Mouse (Mus musculus) neural tube, embryonic 15.5 days (tissue): ENCODE data around the gene Tmem91. TPM values are rescaled to one million over a fixed set of nuclear protein-coding genes. Genes with fewer than 3 reads are reported as not detected.

Experiments used
- ATAC-seq: fragments of 200-750 bp; cut with Nextera tagmentation; 2 replicates; pipeline ENCODE4 v1.8.0; 2017; ENCODE audit warnings: mild to moderate bottlenecking, moderate TSS enrichment, moderate library complexity; ENCODE audit not compliant: low FRiP score
- H3K27ac ChIP-seq: fragments of 300-500 bp; sonication (generic); replicated peaks from 2 replicates; pipeline ENCODE4 v1.5.1; 2015; ENCODE audit warnings: mild to moderate bottlenecking, inconsistent platforms
- H3K27me3 ChIP-seq: fragments of 300-500 bp; sonication (generic); replicated peaks from 2 replicates; pipeline ENCODE4 v1.6.1; 2015; ENCODE audit warnings: inconsistent platforms
- H3K36me3 ChIP-seq: fragments of 300-500 bp; sonication (generic); 2 replicates; pipeline ENCODE4 v1.6.1; 2015; ENCODE audit warnings: inconsistent platforms
- H3K4me1 ChIP-seq: fragments of 300-500 bp; sonication (generic); 2 replicates; pipeline ENCODE4 v1.6.1; 2015; ENCODE audit warnings: inconsistent platforms
- H3K4me2 ChIP-seq: fragments of 300-500 bp; sonication (generic); 2 replicates; pipeline ENCODE4 v1.6.1; 2015; ENCODE audit warnings: inconsistent platforms, mild to moderate bottlenecking, moderate library complexity
- H3K4me3 ChIP-seq: fragments of 300-500 bp; sonication (generic); replicated peaks from 2 replicates; pipeline ENCODE4 v1.5.1; 2015; ENCODE audit warnings: mild to moderate bottlenecking, inconsistent platforms
- H3K9ac ChIP-seq: fragments of 300-500 bp; sonication (generic); replicated peaks from 2 replicates; pipeline ENCODE4 v1.6.1; 2015; ENCODE audit warnings: mild to moderate bottlenecking, inconsistent platforms
- H3K9me3 ChIP-seq: fragments of 300-500 bp; sonication (generic); replicated peaks from 2 replicates; pipeline ENCODE4 v1.6.1; 2016; ENCODE audit warnings: inconsistent platforms
- WGBS: fragments of 180-500 bp; shearing (Covaris S2); methylation state at CpG from one replicate; pipeline ENCODE4 v1.1.7; 2015; ENCODE audit warnings: mixed read lengths; 5-methylcytosine and 5-hydroxymethylcytosine counted together
- polyA plus RNA-seq: library from polyadenylated mRNA; unstranded; fragments of >200 nt; fragmentation: Nextera tagmentation; extraction: Ambion mirVana; gene quantifications from 2 replicates; pipeline ENCODE4 v1.2.1, GENCODE M21; 2015

Tmem91 gene
- polyA plus RNA-seq, 1 experiment from 2014 or later, result 97.4 TPM

DNA sequence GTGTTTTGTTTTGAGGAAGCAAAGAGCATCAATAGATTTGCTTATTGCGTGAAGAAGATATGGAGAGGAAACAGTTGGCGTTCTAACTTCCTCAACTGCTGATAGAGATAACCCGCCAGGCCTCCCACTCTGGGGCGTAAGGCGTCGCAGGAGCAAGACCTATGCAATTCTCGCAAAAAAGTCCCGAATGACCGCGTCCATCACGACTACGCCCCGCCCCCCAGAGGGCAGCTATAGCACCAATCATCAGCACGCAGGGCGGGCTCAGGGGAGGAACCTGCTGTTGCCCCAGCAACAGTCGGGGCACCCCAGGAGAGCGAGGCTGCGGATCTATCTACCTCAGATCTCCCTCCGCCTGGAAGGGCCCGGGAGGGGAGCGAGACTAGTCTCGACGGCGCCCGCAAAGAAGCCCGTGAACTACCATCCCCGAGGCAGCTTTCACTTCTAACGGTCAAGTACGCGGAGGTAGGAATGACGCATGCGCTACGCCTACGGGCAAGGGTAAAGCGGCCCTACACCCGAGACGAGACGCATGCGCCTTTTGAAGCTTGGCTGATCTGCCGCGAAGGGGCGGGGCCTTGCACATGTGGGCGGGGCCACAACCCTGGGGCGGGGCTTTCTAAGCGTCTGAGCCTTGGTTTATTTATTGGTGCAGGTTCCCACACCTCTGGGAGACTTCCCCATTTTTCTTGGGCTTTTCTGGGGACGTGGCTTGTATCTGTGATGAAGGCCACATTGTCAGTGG, 5.7 kb upstream of the Tmem91 start, which contains the start of gene B9d2:
B9d2 (plus strand) TSS at position 267 of the 745 bp plus-strand sequence.
- peak within 1 kb of the TSS; percentile 56 for H3K4me3 ChIP-seq
- H3K9ac ChIP-seq, result peak within 1 kb of the TSS; percentile 60
- H3K4me1 ChIP-seq, result peaks cover 28% of the 10 kb centered on the region
- H3K4me2 ChIP-seq, result peak within 1 kb of the TSS; percentile 64
- under 1% methylated on average over 46 of the region's 46 CpGs for WGBS
- peak within 1 kb of the TSS; percentile 95 for H3K27ac ChIP-seq
- H3K9me3 ChIP-seq, result no peaks in the 10 kb centered on the region
- H3K36me3 ChIP-seq, result no peaks in the 10 kb centered on the region
- peak; percentile 93 for ATAC-seq
- peaks cover 12% of the 10 kb centered on the region for H3K27me3 ChIP-seq

DNA sequence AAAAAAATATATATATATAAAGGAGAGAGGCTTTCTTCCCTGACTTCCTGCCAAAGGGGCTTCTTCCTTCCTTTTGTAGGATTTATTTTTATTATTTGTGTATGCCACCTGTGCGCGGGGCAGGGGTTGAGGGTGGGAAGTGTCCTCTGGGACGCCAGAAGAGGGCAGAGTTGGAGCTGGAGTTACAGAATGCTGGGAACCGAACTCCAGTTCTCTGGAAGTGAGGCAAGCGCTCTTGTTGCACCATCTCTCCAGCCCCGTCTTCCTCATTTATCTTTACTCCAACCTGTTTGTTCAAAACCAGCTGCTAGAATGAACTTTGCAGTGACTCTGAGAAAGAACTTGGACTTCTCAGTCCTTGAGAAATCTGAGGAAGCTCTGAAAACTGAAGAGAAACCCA, 5.0 kb upstream of the Tmem91 start:
- Histone ChIP-seq H3K27ac (peak overlapping the region; percentile 95), H3K27me3 (peaks cover 12% of the 10 kb centered on the region), H3K9ac (peak overlapping the region; percentile 60), H3K9me3 (no peaks in the 10 kb centered on the region), H3K4me2 (peak overlapping the region; percentile 64), H3K4me3 (peak overlapping the region; percentile 56), H3K36me3 (no peaks in the 10 kb centered on the region), H3K4me1 (peaks cover 34% of the 10 kb centered on the region)
- 9% methylated on average over 6 of the region's 6 CpGs for WGBS
- no peak for ATAC-seq

DNA sequence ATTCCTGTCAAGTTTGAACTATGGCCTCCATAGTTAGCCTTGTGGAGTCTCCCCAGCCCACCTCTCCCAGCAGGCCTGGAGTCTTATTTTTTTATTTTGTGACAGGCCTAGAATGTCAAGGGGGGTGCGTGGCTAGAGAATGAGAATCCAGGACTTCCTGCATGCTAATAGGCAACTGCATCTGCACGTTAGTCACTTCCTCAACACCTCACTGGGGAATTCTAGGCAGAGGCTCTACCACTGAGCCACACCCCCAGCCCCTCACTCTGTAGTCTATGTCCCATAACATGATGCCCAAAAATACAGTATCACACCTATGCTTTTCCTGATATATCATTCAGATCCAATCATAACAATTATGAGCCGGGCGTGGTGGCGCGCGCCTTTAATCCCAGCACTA, 2.0 kb upstream of the Tmem91 start:
- no peaks in the 10 kb centered on the region for H3K36me3 ChIP-seq
- H3K27ac ChIP-seq, result peak overlapping the region; percentile 37; the same call in 1 of the 2 replicates
- H3K9ac ChIP-seq, result no peak overlapping the region
- H3K9me3 ChIP-seq, result no peaks in the 10 kb centered on the region
- 84% methylated on average over 7 of the region's 7 CpGs for WGBS
- ATAC-seq, result no peak
- H3K4me2 ChIP-seq, result no peak overlapping the region
- H3K27me3 ChIP-seq, result peaks cover 27% of the 10 kb centered on the region; the same call in 1 of the 2 replicates
- no peak overlapping the region for H3K4me3 ChIP-seq
- peaks cover 45% of the 10 kb centered on the region for H3K4me1 ChIP-seq

DNA sequence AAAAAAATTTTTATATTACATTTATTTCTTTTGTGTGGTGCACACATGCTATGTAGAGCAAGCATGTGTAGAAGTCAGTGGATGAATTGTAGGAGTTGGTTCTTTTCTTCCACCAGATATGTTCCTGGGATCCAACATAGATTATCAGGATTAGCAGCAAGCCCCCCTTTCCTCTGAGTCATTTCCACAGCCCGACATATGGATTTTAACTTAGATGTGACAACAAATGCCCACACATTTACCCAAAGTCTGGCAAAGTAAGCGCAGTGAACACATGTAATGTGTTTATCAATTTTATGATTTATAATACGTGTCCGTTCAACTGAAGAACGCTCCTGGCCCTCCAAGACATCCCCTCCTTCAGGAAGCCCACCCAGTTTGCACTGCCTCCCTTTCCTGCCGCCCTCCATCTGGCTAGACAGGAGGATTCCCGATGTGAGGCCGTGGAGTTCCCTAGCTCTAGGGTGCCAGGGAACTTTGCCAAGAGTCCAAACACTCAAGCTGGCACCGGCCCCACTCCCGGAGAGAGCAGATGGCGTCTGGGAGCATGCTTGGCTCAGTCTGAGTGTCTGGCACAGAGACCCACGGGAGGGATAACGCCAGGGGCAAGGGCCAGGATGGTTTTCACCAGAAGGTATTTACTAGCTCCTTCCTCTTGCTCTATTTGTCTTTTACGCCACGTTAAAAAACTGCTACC, 1.3 kb upstream of the Tmem91 start:
- Histone ChIP-seq H3K4me1 (peaks cover 38% of the 10 kb centered on the region), H3K27me3 (peaks cover 27% of the 10 kb centered on the region; the same call in 1 of the 2 replicates), H3K4me3 (no peak overlapping the region), H3K27ac (peak overlapping the region; percentile 37; the same call in 1 of the 2 replicates), H3K9ac (no peak overlapping the region), H3K4me2 (peak overlapping the region; percentile 15; the same call in 1 of the 2 replicates), H3K36me3 (no peaks in the 10 kb centered on the region), H3K9me3 (no peaks in the 10 kb centered on the region)
- no peak for ATAC-seq
- WGBS, result 39% methylated on average over 15 of the region's 15 CpGs

DNA sequence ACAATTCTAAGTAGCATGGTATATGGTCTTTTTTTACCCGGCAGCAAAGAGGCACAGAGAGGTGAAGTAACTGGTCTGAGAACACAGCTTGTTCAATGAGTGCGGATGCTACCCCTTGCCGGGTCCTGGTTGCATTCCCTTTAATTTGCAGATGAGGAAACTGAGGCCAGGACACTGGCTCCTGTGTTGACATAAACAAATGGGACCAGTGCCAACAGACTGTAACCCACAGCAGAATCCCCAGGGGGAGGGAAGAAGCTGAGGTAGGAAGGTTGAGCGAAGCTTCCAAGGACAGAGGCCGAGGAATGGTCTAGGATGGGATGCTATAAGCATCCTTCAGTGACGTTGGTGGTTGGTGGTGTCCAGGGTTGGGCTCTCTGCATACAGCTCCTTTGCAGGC, 439 bp upstream of the Tmem91 start:
- H3K27me3 ChIP-seq, result peaks cover 27% of the 10 kb centered on the region; the same call in 1 of the 2 replicates
- H3K9ac ChIP-seq, result peak overlapping the region; percentile 65; the same call in 1 of the 2 replicates
- H3K4me3 ChIP-seq, result peak overlapping the region; percentile 54
- H3K9me3 ChIP-seq, result no peaks in the 10 kb centered on the region
- H3K4me2 ChIP-seq, result peak overlapping the region; percentile 79
- WGBS, result 40% methylated on average over 6 of the region's 6 CpGs
- peaks cover 33% of the 10 kb centered on the region for H3K4me1 ChIP-seq
- no peak overlapping the region for H3K27ac ChIP-seq
- ATAC-seq, result peak; percentile 2; the same call in 1 of the 2 replicates
- no peaks in the 10 kb centered on the region for H3K36me3 ChIP-seq

DNA sequence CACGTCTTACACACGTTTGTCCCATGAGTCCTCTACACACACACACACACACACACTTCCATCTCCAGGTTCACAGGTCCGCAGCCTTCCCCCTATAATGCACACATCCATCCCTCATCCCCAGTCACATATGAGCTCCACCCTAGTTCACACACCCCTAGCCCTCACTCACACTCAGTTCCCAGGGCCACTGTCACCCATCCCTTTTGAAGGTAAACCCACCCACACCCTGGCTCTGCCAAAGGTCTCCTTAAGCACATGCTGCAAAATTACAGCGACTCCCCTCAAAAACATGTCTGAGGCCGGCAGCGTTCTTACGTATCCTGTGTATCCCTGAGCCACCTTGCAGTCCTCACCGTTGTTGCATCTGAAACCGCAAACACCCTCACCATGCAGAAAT, 669 bp downstream of the Tmem91 start:
- no peaks in the 10 kb centered on the region for H3K9me3 ChIP-seq
- H3K27me3 ChIP-seq, result peaks cover 27% of the 10 kb centered on the region; the same call in 1 of the 2 replicates
- peaks cover 26% of the 10 kb centered on the region for H3K4me1 ChIP-seq
- ATAC-seq, result peak; percentile 18; the same call in 1 of the 2 replicates
- peak overlapping the region; percentile 79 for H3K4me2 ChIP-seq
- H3K36me3 ChIP-seq, result peaks cover under 1% of the 10 kb centered on the region; the same call in 1 of the 2 replicates
- peak overlapping the region; percentile 54 for H3K4me3 ChIP-seq
- H3K9ac ChIP-seq, result peak overlapping the region; percentile 65
- WGBS, result 29% methylated on average over 9 of the region's 9 CpGs
- no peak overlapping the region for H3K27ac ChIP-seq

DNA sequence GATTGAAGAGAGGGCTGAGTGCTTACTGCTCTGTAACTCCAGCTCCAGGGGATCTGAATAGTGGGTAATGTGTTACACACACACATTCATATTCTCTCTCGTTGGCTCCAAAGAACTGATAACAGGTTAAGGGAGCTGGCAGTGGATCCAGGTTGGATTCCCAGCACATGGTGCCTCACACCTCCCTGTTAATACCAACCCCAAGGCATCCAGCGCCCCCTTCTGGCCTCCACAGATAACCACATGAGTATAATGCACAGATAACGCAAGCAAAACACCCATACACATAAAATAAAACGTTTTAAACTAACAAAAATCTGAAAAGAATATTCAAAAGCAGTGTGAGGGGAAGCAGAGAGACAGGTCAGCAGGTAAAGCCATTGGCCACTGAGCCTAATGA, 2.5 kb downstream of the Tmem91 start:
- 49% methylated on average over 4 of the region's 4 CpGs for WGBS
- Histone ChIP-seq H3K36me3 (peaks cover 15% of the 10 kb centered on the region), H3K9me3 (no peaks in the 10 kb centered on the region), H3K27ac (no peak overlapping the region), H3K4me2 (no peak overlapping the region), H3K27me3 (peaks cover 25% of the 10 kb centered on the region; the same call in 1 of the 2 replicates), H3K4me3 (no peak overlapping the region), H3K9ac (no peak overlapping the region), H3K4me1 (peaks cover 26% of the 10 kb centered on the region)
- no peak for ATAC-seq

DNA sequence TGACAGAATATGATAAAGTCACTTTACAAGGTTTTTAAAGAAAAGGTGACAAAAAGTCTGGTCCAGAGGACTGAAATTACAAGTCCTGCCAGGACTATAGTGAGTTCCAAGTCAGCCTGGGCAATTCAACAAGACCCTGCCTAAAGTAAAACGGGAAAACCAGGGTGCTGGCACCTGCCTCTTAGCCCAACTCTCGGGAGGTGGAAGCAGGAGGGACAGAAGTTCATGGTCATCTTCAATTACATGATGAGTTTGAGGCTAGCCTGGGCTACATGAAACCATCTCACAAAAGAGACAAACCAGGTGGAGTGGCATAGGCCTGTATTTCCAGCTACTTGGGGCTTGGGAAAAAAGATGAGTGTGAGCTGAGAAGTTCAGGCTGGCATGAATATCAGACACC, 3.3 kb downstream of the Tmem91 start:
- Histone ChIP-seq H3K36me3 (peaks cover 19% of the 10 kb centered on the region), H3K4me2 (no peak overlapping the region), H3K27ac (no peak overlapping the region), H3K9me3 (no peaks in the 10 kb centered on the region), H3K4me3 (no peak overlapping the region), H3K9ac (no peak overlapping the region), H3K27me3 (peaks cover 25% of the 10 kb centered on the region; the same call in 1 of the 2 replicates), H3K4me1 (peaks cover 22% of the 10 kb centered on the region)
- no peak for ATAC-seq
- 74% methylated on average over 2 of the region's 2 CpGs for WGBS

DNA sequence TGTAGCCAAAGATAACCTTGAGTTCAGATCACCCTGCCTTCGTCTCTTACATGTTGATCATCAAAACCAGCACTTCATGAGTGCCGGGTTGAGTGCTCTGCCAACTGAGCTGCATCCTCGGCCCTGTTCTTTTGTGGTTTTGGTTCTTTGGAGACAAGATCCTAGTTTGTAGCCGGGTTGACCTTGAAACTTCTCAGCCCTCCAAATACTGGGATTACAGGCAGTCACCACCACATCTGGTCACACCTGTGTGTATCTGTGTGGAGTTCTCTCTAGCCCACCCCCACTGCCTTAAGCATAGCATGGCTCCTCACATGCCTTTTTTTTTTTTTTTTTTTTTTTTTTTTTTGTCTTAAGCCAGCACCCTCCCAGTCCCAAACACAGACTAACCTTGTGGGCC, 4.9 kb downstream of the Tmem91 start:
- WGBS, result 91% methylated on average over 4 of the region's 4 CpGs
- Histone ChIP-seq H3K4me3 (no peak overlapping the region), H3K27me3 (peaks cover 20% of the 10 kb centered on the region; the same call in 1 of the 2 replicates), H3K9me3 (no peaks in the 10 kb centered on the region), H3K4me1 (peaks cover 12% of the 10 kb centered on the region), H3K36me3 (peaks cover 28% of the 10 kb centered on the region), H3K27ac (no peak overlapping the region), H3K9ac (no peak overlapping the region), H3K4me2 (no peak overlapping the region)
- ATAC-seq, result no peak

DNA sequence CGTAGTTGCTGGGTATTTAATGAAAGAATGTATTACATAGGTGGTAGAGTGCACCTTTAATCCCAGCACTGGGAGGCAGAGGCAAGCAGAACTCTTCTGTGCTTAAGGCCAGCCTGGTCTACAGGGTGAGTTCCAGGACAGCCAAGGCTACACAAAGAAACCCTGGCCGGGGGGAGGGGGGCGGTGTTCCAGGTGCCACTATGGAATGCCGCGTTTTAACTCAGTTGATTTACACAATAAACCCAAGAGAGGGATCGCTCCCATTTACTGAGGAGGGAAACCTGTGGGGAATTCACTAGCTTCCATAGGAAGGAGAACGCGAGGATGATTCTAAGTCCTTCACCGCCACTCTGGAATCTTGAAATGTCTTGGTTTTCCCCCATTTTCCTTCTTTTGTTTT, 5.3 kb downstream of the Tmem91 start:
- Histone ChIP-seq H3K9me3 (no peaks in the 10 kb centered on the region), H3K4me1 (peaks cover 7% of the 10 kb centered on the region), H3K4me2 (no peak overlapping the region), H3K27me3 (peaks cover 19% of the 10 kb centered on the region; the same call in 1 of the 2 replicates), H3K4me3 (no peak overlapping the region), H3K27ac (no peak overlapping the region), H3K36me3 (peaks cover 30% of the 10 kb centered on the region), H3K9ac (no peak overlapping the region)
- no peak for ATAC-seq
- 78% methylated on average over 9 of the region's 9 CpGs for WGBS

DNA sequence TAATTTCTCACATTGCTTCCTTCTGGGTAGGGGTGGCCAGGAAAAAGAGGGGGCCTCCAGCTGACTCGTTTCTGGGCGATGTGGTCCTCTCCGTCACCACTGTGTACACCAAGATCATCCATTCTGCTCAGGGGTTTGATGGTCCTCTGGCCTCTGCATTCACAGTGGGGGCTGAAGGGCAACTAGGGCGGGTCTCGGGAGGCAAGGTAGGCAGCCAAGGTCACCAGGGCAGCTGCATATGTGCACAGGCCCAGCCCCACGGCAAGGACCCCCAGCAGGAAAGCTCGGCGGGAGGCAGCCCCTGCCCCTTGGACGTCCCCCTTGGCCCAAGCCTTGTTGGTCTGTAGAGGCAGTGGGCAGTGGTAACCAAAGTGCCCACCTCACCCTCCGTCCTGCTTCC, 5.8 kb downstream of the Tmem91 start:
- Histone ChIP-seq H3K4me2 (no peak overlapping the region), H3K4me1 (peaks cover 2% of the 10 kb centered on the region), H3K4me3 (no peak overlapping the region), H3K9me3 (no peaks in the 10 kb centered on the region), H3K9ac (no peak overlapping the region), H3K27ac (no peak overlapping the region), H3K36me3 (peaks cover 34% of the 10 kb centered on the region), H3K27me3 (peaks cover 14% of the 10 kb centered on the region; the same call in 1 of the 2 replicates)
- no peak for ATAC-seq
- WGBS, result 95% methylated on average over 10 of the region's 10 CpGs
